Mouse (Mus musculus) midbrain, embryonic 15.5 days (tissue): ENCODE data around the gene Psmg1. TPM values are rescaled to one million over a fixed set of nuclear protein-coding genes. Genes with fewer than 3 reads are reported as not detected.

ENCODE experiments used
- microRNA-seq: library from miRNA; unstranded; fragments of <30 nt; microRNA quantifications from one replicate; pipeline ENCODE4, GENCODE M21; 2016
- polyA plus RNA-seq: library from polyadenylated mRNA; unstranded; fragments of >200 nt; fragmentation: Nextera tagmentation; extraction: Ambion mirVana; gene quantifications from 2 replicates; pipeline ENCODE4 v1.2.1, GENCODE M21; 2015

Psmg1 gene
- polyA plus RNA-seq, 1 experiment from 2014 or later = 62.0 TPM

Small RNA genes lying within 50 kb of the gene (microRNA-seq; reads per million reads assigned to microRNA genes)
- not detected for gene Gm27833

Other genes with a start within 250 kb of the Psmg1 start
- 278 and 295 TPM in 2 replicates for gene Brwd1, start 91.6 kb upstream of the Psmg1 start, polyA plus RNA-seq
- gene Hmgn1, start 136.8 kb upstream of the Psmg1 start, polyA plus RNA-seq = 298 and 315 TPM in 2 replicates
- gene Wrb, start 154.4 kb upstream of the Psmg1 start, polyA plus RNA-seq = 217 and 221 TPM in 2 replicates
- gene Lca5l, start 201.3 kb upstream of the Psmg1 start, polyA plus RNA-seq = 1.6 and 2.1 TPM in 2 replicates
- 1.7 TPM in 2 replicates for gene Sh3bgr, start 209.5 kb upstream of the Psmg1 start, polyA plus RNA-seq
- 3.1 and 3.4 TPM in 2 replicates for gene B3galt5, start 244.8 kb upstream of the Psmg1 start, polyA plus RNA-seq